Mouse (Mus musculus): ENCODE data around the gene Vamp8.

Gene Vamp8

GRCm38 (mm10) chr6:72405356-72405755 is 14.9 kb upstream of the Vamp8 start:
- no peak for DNase-seq (ENCODE audit: low read depth)

GRCm38 (mm10) chr6:72401875-72402274 is 11.4 kb upstream of the Vamp8 start:
- peak; percentile 40 for DNase-seq (ENCODE audit: low read depth)

GRCm38 (mm10) chr6:72399967-72400366 is 9.5 kb upstream of the Vamp8 start:
- DNase-seq (ENCODE audit: low read depth): no peak

GRCm38 (mm10) chr6:72396837-72397251 is 6.3 kb upstream of the Vamp8 start:
- DNase-seq (ENCODE audit: low read depth): no peak

- no peak for DNase-seq (ENCODE audit: low read depth)
Observed at GRCm38 (mm10) chr6:72392341-72392740, 1.8 kb upstream of the Vamp8 start.

GRCm38 (mm10) chr6:72390795-72391521 is 455 bp upstream of the Vamp8 start:
- no peak for DNase-seq (ENCODE audit: low read depth)

- DNase-seq (ENCODE audit: low read depth): no peak
Observed at GRCm38 (mm10) chr6:72389471-72389940, 997 bp downstream of the Vamp8 start.

GRCm38 (mm10) chr6:72388791-72389329 is 1.6 kb downstream of the Vamp8 start:
- no peak for DNase-seq (ENCODE audit: low read depth)

- DNase-seq (ENCODE audit: low read depth): no peak
Observed at GRCm38 (mm10) chr6:72388266-72388665, 2.2 kb downstream of the Vamp8 start.

- no peak for DNase-seq (ENCODE audit: low read depth)
Observed at GRCm38 (mm10) chr6:72387816-72388215, 2.7 kb downstream of the Vamp8 start.

- DNase-seq (ENCODE audit: low read depth): no peak
Observed at GRCm38 (mm10) chr6:72386561-72386960, 3.9 kb downstream of the Vamp8 start.

GRCm38 (mm10) chr6:72385258-72385657 is 5.2 kb downstream of the Vamp8 start:
- no peak for DNase-seq (ENCODE audit: low read depth)

GRCm38 (mm10) chr6:72383952-72384351 is 6.6 kb downstream of the Vamp8 start:
- no peak for DNase-seq (ENCODE audit: low read depth)

- DNase-seq (ENCODE audit: low read depth): peak; percentile 79
Observed at GRCm38 (mm10) chr6:72383142-72383820, 7.2 kb downstream of the Vamp8 start.

GRCm38 (mm10) chr6:72382494-72382893 is 8.0 kb downstream of the Vamp8 start:
- no peak for DNase-seq (ENCODE audit: low read depth)

- DNase-seq (ENCODE audit: low read depth): peak; percentile 37
Observed at GRCm38 (mm10) chr6:72380131-72380770, 10.3 kb downstream of the Vamp8 start, which contains the start of gene Vamp5. Gene Vamp5 (minus strand): TSS chr6:72380468.

GRCm38 (mm10) chr6:72379377-72380130 is 10.9 kb downstream of the Vamp8 start:
- DNase-seq (ENCODE audit: low read depth): no peak

GRCm38 (mm10) chr6:72378510-72379234 is 11.8 kb downstream of the Vamp8 start:
- no peak for DNase-seq (ENCODE audit: low read depth)

GRCm38 (mm10) chr6:72374820-72375563 is 15.5 kb downstream of the Vamp8 start:
- DNase-seq (ENCODE audit: low read depth): no peak

- no peak for DNase-seq (ENCODE audit: low read depth)
Observed at GRCm38 (mm10) chr6:72374206-72374605, 16.3 kb downstream of the Vamp8 start.

Measured in fibroblast of lung, adult 2 months (primary cell).